Mouse (Mus musculus) kidney, adult 18-20 months (tissue): Measurements from ENCODE around the gene Gm49387.
"Not testable (repeated sequence)": the region's sequence is repeated elsewhere in the genome, so short reads cannot be mapped to it uniquely, and the experiment has no call there.

Source experiments
- DNase-seq: peaks from one replicate; pipeline ENCODE4 v3.0.0; 2021

Gene Gm49387

DNA sequence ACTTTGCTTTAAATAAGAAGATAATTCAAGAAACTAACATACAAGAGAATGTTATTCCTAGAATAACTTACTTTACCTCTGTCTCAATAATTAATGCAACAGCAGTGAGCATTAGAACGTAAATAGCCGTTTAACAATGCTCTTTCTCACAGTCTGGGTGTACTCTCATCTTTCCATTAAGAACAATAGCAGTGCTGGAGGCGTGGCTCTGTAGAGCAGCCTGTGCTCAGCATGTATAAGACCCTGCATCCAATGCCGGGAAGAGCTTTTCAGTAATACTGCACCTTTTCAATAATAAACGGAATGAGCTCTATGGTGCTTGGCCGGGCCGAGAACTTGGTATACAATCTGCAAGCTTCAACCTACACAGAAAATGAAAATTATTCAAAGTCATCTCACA is 10.0 kb downstream of the Gm49387 start:
- DNase-seq = no peak

- no peak for DNase-seq
Observed at GRCm38 (mm10) chr14:31622748-31623147, 17.9 kb downstream of the Gm49387 start.

DNA sequence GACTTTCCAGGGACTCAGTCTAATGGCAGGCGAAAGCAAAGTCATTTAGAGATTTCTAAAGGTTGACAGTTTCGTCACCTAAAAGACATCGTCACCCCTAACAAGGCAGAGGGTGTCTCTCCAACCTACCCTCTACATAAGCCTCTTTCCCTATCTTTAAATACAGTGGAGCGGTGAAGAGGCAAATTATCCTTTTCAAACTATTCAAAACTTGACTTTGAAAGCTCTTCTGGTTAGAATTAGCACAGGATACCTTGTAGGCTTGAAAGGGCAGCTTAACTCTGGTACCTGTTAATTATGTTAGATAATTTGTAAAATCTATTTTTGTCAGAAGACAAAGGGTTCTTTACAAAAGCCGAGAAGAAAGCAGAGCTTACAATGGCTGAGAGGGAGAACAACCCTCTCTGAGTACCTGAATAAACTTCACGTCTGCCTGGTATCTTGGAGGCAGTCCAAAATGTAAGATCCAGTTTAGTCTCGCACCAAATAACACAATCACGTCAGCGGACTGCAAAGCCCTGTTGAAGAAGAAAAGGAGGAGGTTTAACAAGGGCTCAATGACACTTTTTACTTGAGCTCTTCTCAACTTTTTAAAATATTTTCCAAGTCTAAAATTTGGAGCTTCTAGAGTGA is 20.0 kb downstream of the Gm49387 start:
- no peak for DNase-seq

DNA sequence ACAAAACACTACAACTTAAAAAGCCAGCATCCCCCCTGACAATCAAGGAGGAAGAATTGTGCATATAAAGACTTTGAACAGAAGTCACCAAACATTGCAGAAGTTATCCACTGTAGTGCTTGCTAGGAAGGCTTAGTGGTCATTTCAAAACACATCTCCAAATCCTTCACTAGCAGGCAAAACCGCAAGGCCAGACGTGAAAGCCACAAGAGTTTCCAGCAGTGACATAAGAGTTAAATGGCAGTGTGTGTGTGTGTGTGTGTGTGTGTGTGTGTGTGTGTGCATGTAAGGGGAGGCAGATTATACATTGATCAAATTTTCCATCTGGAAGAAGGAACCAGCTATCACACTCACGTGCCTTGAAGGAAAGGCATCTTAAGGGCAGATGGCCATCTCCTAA is 22.7 kb downstream of the Gm49387 start:
- no peak for DNase-seq

DNA sequence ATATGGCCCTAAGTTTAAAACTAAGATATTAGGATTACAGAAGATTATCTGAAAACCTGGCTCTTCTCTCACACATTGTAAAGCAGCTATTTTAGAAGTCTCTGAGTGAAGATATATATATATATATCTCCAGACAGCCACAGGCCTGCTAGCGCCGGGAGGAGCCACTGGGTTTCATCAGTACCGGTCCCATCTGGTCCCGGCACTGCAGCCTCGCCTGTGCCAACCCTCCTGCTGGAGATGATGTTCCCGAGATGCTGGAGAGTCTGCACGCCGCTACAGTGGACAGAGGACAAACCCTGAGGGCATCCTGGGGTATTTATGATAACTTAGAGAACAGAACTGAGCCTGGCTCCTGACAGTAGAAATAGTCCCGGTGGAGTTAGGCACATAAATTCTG is 23.5 kb downstream of the Gm49387 start:
- no peak for DNase-seq

- DNase-seq = no peak
Observed at GRCm38 (mm10) chr14:31613671-31614070, 27.0 kb downstream of the Gm49387 start.

- no peak for DNase-seq
Observed at GRCm38 (mm10) chr14:31611986-31612385, 28.7 kb downstream of the Gm49387 start.

GRCm38 (mm10) chr14:31605514-31605913 is 35.2 kb downstream of the Gm49387 start:
- DNase-seq = no peak

DNA sequence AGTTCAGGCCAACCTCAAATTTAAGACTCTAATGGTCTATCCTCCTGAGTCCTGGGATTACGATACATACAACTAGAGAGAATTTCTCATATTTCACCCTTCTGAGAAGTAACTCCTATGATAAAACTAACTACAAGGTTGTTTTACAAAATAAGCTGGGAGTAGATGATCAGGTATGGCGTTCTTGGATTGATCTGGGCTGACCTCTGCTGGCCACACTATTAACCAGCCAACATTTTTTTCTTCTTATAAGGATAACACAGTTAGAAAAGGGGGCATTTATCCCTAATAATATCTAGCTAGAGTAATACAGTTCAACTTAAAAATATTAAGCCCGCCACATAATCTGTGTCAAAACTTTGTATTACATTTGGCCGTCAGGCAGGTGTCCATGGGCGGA is 35.8 kb downstream of the Gm49387 start:
- peak; percentile 18 for DNase-seq

DNA sequence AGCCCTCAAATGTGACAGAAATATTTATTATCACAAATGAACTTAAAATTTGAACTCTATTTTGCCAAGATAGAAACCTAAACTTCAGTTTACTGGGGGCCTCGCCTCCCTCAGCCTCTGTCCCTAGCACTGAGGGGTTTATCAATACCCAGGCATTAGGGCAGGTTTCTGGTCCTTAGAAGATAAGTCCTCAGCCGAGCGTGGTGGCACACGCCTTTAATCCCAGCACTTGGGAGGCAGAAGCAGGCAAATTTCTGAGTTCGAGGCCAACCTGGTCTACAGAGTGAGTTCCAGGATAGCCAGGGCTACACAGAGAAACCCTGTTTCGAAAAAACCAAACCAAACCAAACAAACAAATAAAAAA is 38.1 kb downstream of the Gm49387 start:
- DNase-seq = not testable (repeated sequence)

DNA sequence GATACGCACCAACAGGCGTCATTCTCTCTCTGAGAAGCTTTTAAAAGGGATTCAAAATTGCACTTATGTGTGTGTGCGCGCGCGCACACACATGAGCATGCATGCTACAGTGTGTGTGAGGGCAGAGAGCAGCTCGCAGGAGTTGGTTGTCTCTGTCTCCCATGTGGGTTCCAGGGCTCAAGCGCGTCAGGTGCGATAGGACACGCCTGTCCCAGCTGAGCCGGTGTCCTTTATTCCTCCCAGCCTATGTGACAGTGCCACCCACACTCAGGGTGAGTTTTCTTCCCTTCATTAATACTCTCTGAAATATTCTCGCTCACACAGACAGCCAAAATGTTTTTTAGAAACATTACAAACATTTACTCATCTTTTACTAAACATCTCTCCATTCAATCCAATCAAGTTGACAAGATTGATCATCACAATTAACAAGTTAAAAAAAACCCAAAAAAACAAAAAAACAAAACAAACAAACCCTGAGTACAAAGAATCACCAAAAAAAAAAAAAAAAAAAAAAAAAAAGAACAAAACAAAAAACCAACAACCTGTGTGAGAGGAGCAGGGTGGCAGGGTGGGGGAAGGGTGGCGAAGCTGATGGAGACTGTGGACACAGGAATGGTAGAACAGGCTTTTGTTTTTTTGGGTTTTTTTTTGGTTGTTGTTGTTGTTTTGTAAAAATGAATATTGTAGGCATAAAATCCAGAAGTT is 38.6 kb downstream of the Gm49387 start:
- no peak for DNase-seq

DNA sequence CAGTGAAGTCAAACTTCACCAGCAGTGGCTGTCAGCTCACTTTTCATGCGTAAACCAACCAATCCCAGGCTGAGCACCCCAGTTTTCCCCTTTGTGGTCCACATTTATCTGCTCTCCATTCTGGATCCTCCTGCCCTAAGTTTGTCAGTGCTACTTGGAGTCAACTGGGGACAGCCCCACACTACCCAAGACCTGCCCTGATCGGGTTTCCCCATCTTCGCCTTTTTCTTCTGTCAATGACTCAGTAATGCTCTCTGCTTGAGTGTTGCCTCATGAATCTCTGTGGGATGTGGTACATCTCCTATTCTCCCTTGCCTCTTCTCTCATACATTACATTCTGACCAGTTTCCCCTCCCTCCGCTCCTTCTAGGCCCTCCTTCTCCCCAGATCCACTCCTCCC is 43.2 kb downstream of the Gm49387 start:
- no peak for DNase-seq

GRCm38 (mm10) chr14:31596408-31596807 is 44.3 kb downstream of the Gm49387 start:
- no peak for DNase-seq

- peak; percentile 49 for DNase-seq
Observed at GRCm38 (mm10) chr14:31594693-31595092, 46.0 kb downstream of the Gm49387 start.

DNA sequence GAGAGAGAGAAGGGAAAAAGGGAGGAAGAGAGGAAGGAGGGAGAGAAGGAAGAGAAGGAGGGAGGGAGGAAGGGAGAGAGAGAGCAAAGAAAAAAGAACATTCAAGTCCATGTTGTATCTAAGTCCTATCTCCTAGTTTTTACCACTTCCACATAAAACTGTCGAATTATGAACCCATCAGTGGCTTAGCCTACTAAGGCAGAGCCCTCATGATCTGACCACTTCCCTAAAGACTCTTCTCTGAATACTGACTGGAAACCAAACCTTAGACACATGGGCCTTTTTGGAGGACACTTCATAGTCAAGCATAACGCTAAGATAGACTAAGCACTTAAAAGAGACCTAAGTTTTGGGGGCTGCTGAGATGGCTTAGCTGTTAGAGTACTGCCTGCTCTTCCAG is 47.6 kb downstream of the Gm49387 start:
- no peak for DNase-seq

DNA sequence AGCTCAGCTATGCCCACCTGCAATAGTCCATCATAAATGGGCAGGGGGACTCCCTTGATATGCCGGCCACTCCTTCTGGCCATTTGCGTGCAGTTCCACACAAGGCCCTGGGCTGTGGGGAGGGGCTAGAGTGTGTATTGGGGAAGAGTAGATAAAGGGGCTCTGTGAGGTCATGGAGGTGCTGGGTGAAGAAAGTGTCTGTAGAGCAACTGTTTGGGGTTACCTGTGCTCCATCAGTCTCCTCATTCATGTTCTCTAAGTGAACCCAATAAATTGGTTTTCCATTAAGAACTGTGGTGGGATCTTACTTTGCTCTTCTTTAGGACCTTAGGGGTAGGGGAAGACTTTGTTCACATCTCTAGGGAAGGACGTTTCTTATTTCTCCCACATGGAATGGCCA is 49.4 kb downstream of the Gm49387 start, which contains the start of gene Colq:
TSS of gene Colq (minus strand) at position 101 of the 400 bp plus-strand sequence.
- DNase-seq = no peak

GRCm38 (mm10) chr14:31586451-31586850 is 54.2 kb downstream of the Gm49387 start:
- DNase-seq = no peak

GRCm38 (mm10) chr14:31583082-31583481 is 57.6 kb downstream of the Gm49387 start:
- DNase-seq = no peak

GRCm38 (mm10) chr14:31577966-31578735 is 62.5 kb downstream of the Gm49387 start:
- DNase-seq = no peak

GRCm38 (mm10) chr14:31576846-31577697 is 63.6 kb downstream of the Gm49387 start:
- no peak for DNase-seq

- no peak for DNase-seq
Observed at GRCm38 (mm10) chr14:31575866-31576265, 64.8 kb downstream of the Gm49387 start.

GRCm38 (mm10) chr14:31574903-31575665 is 65.6 kb downstream of the Gm49387 start:
- DNase-seq = no peak
